Mouse (Mus musculus): Measurements from ENCODE around the gene Rcbtb2. TPM values are rescaled to one million over a fixed set of nuclear protein-coding genes. Genes with fewer than 3 reads are reported as not detected.

Gene Rcbtb2
- polyA plus RNA-seq, 1 experiment from 2014 or later, result 64.0 TPM

DNA sequence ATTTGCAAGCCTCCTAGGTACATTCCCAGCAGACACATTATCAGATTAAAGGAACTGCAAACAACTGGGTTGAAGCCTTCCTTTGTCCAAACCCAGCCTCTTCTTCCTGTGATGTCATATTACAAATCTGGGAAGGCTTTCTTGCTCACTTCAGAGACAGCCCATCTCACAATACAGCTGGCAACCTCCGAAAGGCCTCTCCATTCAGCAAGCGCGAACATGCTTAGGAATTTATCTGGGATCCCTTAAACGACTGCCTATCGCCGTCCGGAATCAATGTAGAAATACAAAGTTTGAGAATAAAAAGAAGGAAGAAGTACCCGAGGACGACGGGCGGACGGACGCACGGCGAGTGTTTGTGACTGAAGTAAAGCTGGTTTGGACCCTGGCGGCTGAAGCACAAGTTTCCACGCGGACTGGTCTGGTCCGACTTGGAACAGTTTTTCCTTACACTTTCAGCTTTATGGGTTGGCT is 115.0 kb downstream of the Rcbtb2 start, which contains the start of gene Lpar6:
Gene Lpar6, plus strand, starts transcription at position 48 of the 474 bp plus-strand sequence.
- H3K4me1 ChIP-seq (replicated peaks; ENCODE audit: control insufficient read depth, insufficient read depth, low read length), result peaks cover 15% of the 10 kb centered on the region
- peak within 1 kb of the TSS; percentile 54 for H3K4me2 ChIP-seq (replicated peaks)
- H3K9me3 ChIP-seq (ENCODE audit: control insufficient read depth, low read length), result no peaks in the 10 kb centered on the region
- H3K9ac ChIP-seq, result peak within 1 kb of the TSS; percentile 62
- DNase-seq (ENCODE audit: low spot score), result peak; percentile 74
- H3K27me3 ChIP-seq (ENCODE audit: control insufficient read depth, insufficient read depth, low read length), result no peaks in the 10 kb centered on the region
- H3K27ac ChIP-seq, result peak within 1 kb of the TSS; percentile 87
- WGBS, result under 1% methylated on average over 19 of the region's 19 CpGs
- H3K36me3 ChIP-seq (replicated peaks; ENCODE audit: control insufficient read depth, insufficient read depth), result no peaks in the 10 kb centered on the region
- ATAC-seq (ENCODE audit: low FRiP score), result peak; percentile 84; the same call in 1 of the 2 replicates
- H3K4me3 ChIP-seq (replicated peaks; ENCODE audit: low read length), result peak within 1 kb of the TSS; percentile 46

DNA sequence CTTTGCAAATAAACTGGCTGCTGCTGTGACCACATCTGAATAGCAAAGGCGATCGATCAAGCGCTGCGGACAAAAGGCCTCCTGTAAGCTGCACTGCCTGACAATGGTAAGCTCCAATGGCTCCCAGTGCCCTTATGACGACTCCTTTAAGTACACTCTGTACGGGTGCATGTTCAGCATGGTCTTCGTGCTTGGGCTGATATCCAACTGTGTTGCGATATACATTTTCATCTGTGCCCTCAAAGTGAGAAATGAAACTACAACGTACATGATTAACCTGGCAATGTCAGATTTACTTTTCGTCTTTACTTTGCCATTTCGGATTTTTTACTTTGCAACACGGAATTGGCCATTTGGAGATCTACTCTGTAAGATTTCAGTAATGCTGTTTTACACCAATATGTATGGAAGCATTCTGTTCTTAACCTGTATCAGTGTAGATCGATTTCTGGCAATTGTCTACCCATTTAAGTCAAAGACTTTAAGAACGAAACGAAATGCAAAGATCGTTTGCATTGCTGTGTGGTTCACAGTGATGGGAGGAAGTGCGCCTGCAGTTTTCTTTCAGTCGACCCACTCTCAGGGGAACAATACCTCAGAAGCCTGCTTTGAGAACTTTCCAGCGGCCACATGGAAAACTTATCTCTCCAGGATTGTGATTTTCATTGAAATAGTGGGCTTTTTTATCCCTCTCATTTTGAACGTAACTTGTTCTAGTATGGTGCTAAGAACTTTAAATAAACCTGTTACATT is 115.8 kb downstream of the Rcbtb2 start:
- peak overlapping the region; percentile 62 for H3K9ac ChIP-seq
- H3K36me3 ChIP-seq (replicated peaks; ENCODE audit: control insufficient read depth, insufficient read depth), result no peaks in the 10 kb centered on the region
- H3K4me1 ChIP-seq (replicated peaks; ENCODE audit: control insufficient read depth, insufficient read depth, low read length), result peaks cover 15% of the 10 kb centered on the region
- no peaks in the 10 kb centered on the region for H3K9me3 ChIP-seq (ENCODE audit: control insufficient read depth, low read length)
- DNase-seq (ENCODE audit: low spot score) (peak; percentile 73), ATAC-seq (ENCODE audit: low FRiP score) (peak; percentile 89)
- H3K4me3 ChIP-seq (replicated peaks; ENCODE audit: low read length), result peak overlapping the region; percentile 46
- under 1% methylated on average over 20 of the region's 20 CpGs for whole genome bisulfite sequencing
- H3K4me2 ChIP-seq (replicated peaks), result peak overlapping the region; percentile 54
- no peaks in the 10 kb centered on the region for H3K27me3 ChIP-seq (ENCODE audit: control insufficient read depth, insufficient read depth, low read length)
- H3K27ac ChIP-seq, result peak overlapping the region; percentile 87

DNA sequence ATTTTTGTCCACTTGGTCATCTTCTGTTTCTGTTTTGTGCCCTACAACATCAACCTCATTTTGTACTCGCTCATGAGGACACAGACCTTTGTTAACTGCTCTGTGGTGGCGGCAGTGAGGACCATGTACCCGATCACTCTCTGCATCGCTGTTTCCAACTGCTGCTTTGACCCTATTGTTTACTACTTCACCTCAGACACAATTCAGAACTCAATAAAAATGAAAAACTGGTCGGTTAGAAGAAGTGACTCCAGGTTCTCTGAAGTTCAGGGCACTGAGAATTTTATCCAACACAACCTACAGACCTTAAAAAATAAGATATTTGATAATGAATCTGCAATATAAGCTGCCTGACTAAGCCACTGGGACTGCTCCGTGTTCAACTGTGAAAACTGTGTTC is 116.5 kb downstream of the Rcbtb2 start:
- H3K4me2 ChIP-seq (replicated peaks), result peak overlapping the region; percentile 54
- peak overlapping the region; percentile 46 for H3K4me3 ChIP-seq (replicated peaks; ENCODE audit: low read length)
- H3K36me3 ChIP-seq (replicated peaks; ENCODE audit: control insufficient read depth, insufficient read depth), result peaks cover 2% of the 10 kb centered on the region; the same call in 1 of the 2 replicates
- peak overlapping the region; percentile 87 for H3K27ac ChIP-seq
- H3K4me1 ChIP-seq (replicated peaks; ENCODE audit: control insufficient read depth, insufficient read depth, low read length), result peaks cover 15% of the 10 kb centered on the region
- peak; percentile 63; the same call in 1 of the 2 replicates for ATAC-seq (ENCODE audit: low FRiP score)
- DNase-seq (ENCODE audit: low spot score), result peak; percentile 56
- H3K9me3 ChIP-seq (ENCODE audit: control insufficient read depth, low read length), result no peaks in the 10 kb centered on the region
- H3K27me3 ChIP-seq (ENCODE audit: control insufficient read depth, insufficient read depth, low read length), result no peaks in the 10 kb centered on the region
- peak overlapping the region; percentile 62 for H3K9ac ChIP-seq
- under 1% methylated on average over 6 of the region's 6 CpGs for WGBS

DNA sequence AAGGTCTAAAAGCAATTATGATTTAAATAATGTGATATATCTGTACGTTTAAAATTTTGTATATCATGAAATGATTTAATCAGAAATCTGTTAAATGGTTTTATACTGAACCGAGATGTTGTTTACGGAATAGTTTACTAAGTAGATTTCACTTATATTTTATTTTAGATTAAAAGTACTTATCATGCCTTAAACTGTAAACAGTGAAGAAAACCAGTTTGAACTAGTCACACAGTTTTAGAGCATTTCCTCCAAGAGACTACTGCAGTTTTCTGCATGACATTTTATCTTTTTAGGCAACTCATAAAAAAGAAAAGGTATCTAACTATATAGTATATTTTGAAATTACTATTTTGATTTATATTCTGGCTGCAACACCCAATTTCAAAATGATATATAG is 117.0 kb downstream of the Rcbtb2 start:
- no peak for ATAC-seq (ENCODE audit: low FRiP score)
- Histone ChIP-seq H3K4me1 (replicated peaks; ENCODE audit: control insufficient read depth, insufficient read depth, low read length) (peaks cover 9% of the 10 kb centered on the region), H3K9me3 (ENCODE audit: control insufficient read depth, low read length) (no peaks in the 10 kb centered on the region), H3K4me2 (replicated peaks) (peak overlapping the region; percentile 27; the same call in 1 of the 2 replicates), H3K27ac (no peak overlapping the region), H3K9ac (no peak overlapping the region), H3K36me3 (replicated peaks; ENCODE audit: control insufficient read depth, insufficient read depth) (peaks cover 8% of the 10 kb centered on the region), H3K4me3 (replicated peaks; ENCODE audit: low read length) (peak overlapping the region; percentile 46; the same call in 1 of the 2 replicates), H3K27me3 (ENCODE audit: control insufficient read depth, insufficient read depth, low read length) (no peaks in the 10 kb centered on the region)
- DNase-seq (ENCODE audit: low spot score), result no peak
- WGBS, result 45% methylated on average over 3 of the region's 3 CpGs

DNA sequence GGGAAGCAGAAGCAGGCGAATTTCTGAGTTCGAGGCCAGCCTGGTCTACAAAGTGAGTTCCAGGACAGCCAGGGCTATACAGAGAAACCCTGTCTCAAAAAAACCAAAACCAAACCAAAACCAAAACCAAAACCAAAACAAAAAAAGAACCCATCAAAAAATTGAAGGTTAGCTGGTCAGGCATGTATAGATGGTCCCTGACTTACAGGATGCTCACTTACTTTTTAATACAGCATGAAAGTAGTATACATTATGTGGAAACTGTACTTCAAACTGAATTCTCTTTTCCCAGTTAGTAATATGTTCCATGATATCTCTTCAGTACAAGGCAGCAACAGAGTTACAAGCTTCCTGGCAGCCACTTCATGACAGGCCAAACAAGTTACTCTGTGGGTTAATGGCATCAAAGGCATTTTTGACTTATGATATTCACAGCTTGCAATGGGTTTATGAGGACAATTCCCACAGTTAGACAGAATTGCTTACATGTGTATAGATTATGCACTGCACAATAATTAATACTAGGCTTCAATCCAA is 121.3 kb downstream of the Rcbtb2 start:
- H3K36me3 ChIP-seq (replicated peaks; ENCODE audit: control insufficient read depth, insufficient read depth), result peaks cover 8% of the 10 kb centered on the region
- no peak overlapping the region for H3K4me2 ChIP-seq (replicated peaks)
- H3K9ac ChIP-seq, result no peak overlapping the region
- H3K9me3 ChIP-seq (ENCODE audit: control insufficient read depth, low read length), result no peaks in the 10 kb centered on the region
- H3K4me3 ChIP-seq (replicated peaks; ENCODE audit: low read length), result no peak overlapping the region
- ATAC-seq (ENCODE audit: low FRiP score) (no peak), DNase-seq (ENCODE audit: low spot score) (no peak)
- H3K4me1 ChIP-seq (replicated peaks; ENCODE audit: control insufficient read depth, insufficient read depth, low read length), result no peaks in the 10 kb centered on the region; the same call in 1 of the 2 replicates
- WGBS, result 96% methylated on average over 2 of the region's 2 CpGs
- no peak overlapping the region for H3K27ac ChIP-seq
- H3K27me3 ChIP-seq (ENCODE audit: control insufficient read depth, insufficient read depth, low read length), result no peaks in the 10 kb centered on the region

DNA sequence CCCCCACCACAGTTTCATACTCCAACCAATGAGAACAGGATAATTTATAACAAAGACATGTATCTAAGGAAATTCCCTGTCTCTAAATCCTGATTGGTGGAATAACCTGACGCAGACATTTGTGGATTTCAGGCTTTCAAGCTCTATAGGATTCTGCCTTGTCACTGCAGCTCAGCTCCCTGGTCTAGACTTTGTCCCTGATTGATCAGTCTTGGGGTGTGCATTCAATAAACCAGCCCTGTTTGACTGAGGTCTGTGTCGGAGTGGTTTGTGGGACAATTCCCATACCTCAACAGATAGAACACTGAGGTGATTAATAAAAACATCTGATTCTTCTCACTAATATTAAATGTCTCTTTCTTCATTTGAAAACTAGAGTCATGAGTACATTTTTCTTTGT is 127.2 kb downstream of the Rcbtb2 start:
- no peak overlapping the region for H3K9ac ChIP-seq
- H3K36me3 ChIP-seq (replicated peaks; ENCODE audit: control insufficient read depth, insufficient read depth), result peaks cover 8% of the 10 kb centered on the region; the same call in 1 of the 2 replicates
- no peak overlapping the region for H3K4me2 ChIP-seq (replicated peaks)
- H3K27ac ChIP-seq, result no peak overlapping the region
- no peak overlapping the region for H3K4me3 ChIP-seq (replicated peaks; ENCODE audit: low read length)
- WGBS, result 100% methylated on average over 2 of the region's 2 CpGs
- H3K9me3 ChIP-seq (ENCODE audit: control insufficient read depth, low read length), result no peaks in the 10 kb centered on the region
- no peaks in the 10 kb centered on the region for H3K4me1 ChIP-seq (replicated peaks; ENCODE audit: control insufficient read depth, insufficient read depth, low read length)
- ATAC-seq (ENCODE audit: low FRiP score) (no peak), DNase-seq (ENCODE audit: low spot score) (no peak)
- no peaks in the 10 kb centered on the region for H3K27me3 ChIP-seq (ENCODE audit: control insufficient read depth, insufficient read depth, low read length)

DNA sequence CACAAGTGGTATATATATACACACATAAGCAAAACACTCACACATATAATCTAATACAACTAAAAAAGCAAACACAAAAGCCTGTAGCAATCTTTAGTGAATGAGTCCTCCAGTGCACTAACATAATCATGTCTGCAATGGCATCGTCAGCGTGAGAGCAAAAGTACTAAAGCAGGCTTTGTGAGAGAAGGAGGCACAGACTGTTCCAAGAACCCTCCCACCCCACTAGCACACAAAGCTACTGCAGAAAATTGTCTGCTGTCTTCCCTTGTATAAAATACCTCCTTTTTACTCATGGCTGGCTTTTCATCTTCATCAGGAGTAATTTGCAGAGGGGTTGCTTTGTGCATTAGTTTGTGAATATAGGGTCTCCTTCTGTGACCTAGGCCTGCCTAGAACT is 129.4 kb downstream of the Rcbtb2 start:
- Histone ChIP-seq H3K27ac (no peak overlapping the region), H3K9ac (no peak overlapping the region), H3K4me2 (replicated peaks) (no peak overlapping the region), H3K9me3 (ENCODE audit: control insufficient read depth, low read length) (no peaks in the 10 kb centered on the region), H3K27me3 (ENCODE audit: control insufficient read depth, insufficient read depth, low read length) (no peaks in the 10 kb centered on the region), H3K4me1 (replicated peaks; ENCODE audit: control insufficient read depth, insufficient read depth, low read length) (no peaks in the 10 kb centered on the region), H3K4me3 (replicated peaks; ENCODE audit: low read length) (no peak overlapping the region), H3K36me3 (replicated peaks; ENCODE audit: control insufficient read depth, insufficient read depth) (peaks cover 8% of the 10 kb centered on the region; the same call in 1 of the 2 replicates)
- DNase-seq (ENCODE audit: low spot score) (no peak), ATAC-seq (ENCODE audit: low FRiP score) (no peak)
- WGBS, result 44% methylated on average over 2 of the region's 2 CpGs

DNA sequence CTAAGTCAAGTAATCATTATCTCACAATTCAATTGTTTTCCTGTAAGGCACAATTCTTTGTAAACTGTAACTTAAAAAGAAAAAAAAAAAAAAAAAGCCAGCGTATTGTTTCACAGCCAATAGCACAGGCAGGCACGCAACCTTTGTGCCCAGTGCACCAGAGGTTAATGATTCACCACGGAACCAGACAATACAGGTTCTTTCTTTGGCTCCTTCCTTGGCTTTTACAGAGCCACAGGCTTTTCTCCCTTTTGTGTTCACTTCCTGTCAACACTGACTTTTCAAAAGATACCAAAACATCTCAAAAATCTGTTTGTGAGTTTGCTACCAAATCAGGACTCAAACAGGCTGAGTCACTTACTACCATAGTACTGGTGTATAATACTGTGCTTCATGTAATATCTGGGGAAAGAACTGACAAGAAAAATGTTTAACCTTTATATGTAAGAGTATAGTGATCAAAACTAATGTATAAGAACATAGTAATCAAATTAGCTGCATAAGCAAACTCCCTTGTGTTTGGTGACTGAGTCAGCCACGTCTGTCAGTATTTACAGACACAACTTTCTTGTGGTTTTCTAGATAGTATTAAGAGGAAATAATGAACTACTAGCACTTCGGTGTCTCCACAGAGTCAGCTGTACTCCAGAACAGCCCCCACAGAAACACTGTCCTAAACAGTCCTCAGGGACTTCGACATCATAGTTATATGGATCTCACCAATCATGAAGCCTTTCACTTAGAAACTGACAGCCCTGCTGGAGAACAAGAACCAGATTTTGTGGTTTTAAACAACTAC is 130.8 kb downstream of the Rcbtb2 start:
- 20% methylated on average over 6 of the region's 6 CpGs for WGBS
- H3K9ac ChIP-seq, result no peak overlapping the region
- H3K4me3 ChIP-seq (replicated peaks; ENCODE audit: low read length), result no peak overlapping the region
- no peaks in the 10 kb centered on the region for H3K4me1 ChIP-seq (replicated peaks; ENCODE audit: control insufficient read depth, insufficient read depth, low read length)
- no peak for DNase-seq (ENCODE audit: low spot score)
- no peak overlapping the region for H3K4me2 ChIP-seq (replicated peaks)
- H3K27ac ChIP-seq, result no peak overlapping the region
- peaks cover 8% of the 10 kb centered on the region; the same call in 1 of the 2 replicates for H3K36me3 ChIP-seq (replicated peaks; ENCODE audit: control insufficient read depth, insufficient read depth)
- ATAC-seq (ENCODE audit: low FRiP score), result no peak
- H3K9me3 ChIP-seq (ENCODE audit: control insufficient read depth, low read length), result no peaks in the 10 kb centered on the region
- H3K27me3 ChIP-seq (ENCODE audit: control insufficient read depth, insufficient read depth, low read length), result no peaks in the 10 kb centered on the region

DNA sequence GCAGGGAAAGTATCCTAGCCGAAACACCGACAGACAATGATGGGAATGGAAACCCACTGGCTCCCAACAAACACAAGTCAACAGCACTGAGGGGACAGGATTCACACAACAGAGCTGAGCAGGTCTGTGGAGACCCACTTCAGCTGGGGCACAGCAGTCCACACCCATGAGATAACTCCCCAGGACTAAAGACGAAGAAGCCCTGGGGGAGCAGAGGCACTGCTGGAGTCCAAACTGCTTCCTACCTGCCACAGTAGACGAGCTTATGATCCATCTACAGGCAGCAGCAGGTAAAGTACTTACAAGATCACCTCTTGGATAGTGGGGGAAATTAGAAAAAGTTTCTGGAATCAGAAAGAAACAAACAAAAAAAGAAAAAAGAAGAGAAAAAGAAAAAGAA is 131.6 kb downstream of the Rcbtb2 start:
- H3K9me3 ChIP-seq (ENCODE audit: control insufficient read depth, low read length), result no peaks in the 10 kb centered on the region
- H3K27ac ChIP-seq, result no peak overlapping the region
- H3K27me3 ChIP-seq (ENCODE audit: control insufficient read depth, insufficient read depth, low read length), result no peaks in the 10 kb centered on the region
- H3K9ac ChIP-seq, result no peak overlapping the region
- no peak overlapping the region for H3K4me2 ChIP-seq (replicated peaks)
- peaks cover 8% of the 10 kb centered on the region; the same call in 1 of the 2 replicates for H3K36me3 ChIP-seq (replicated peaks; ENCODE audit: control insufficient read depth, insufficient read depth)
- H3K4me1 ChIP-seq (replicated peaks; ENCODE audit: control insufficient read depth, insufficient read depth, low read length), result no peaks in the 10 kb centered on the region
- DNase-seq (ENCODE audit: low spot score) (no peak), ATAC-seq (ENCODE audit: low FRiP score) (no peak)
- no peak overlapping the region for H3K4me3 ChIP-seq (replicated peaks; ENCODE audit: low read length)
- WGBS, result 43% methylated on average over 4 of the region's 4 CpGs

All from hindbrain, embryonic 14.5 days (tissue).